In genomic region chr5:113677541-113677940, GRCm38 (mm10) we compare ENCODE assay signal across 26 mouse cellular contexts. TPM values are rescaled to one million over a fixed set of nuclear protein-coding genes. Genes with fewer than 3 reads are reported as not detected.
"Had no signal": no experiment of that assay in that cellular context is flagged by ENCODE, and none has a peak within 500 bp of the region (broad histone marks: within the 10 kb centered on the region; RNA-seq: fewer than 3 reads in every experiment).

No protein-coding gene starts in this region.

- H3K27me3 ChIP-seq: midbrain, embryonic 12.5 days; neural tube, embryonic 13.5 days; neural tube, embryonic 15.5 days had no signal

- H3K4me1 ChIP-seq: midbrain, embryonic 10.5 days; midbrain, embryonic 12.5 days; neural tube, embryonic 13.5 days; neural tube, embryonic 15.5 days had no signal

- DNase-seq: lung, embryonic 14.5 days; lung, postnatal 10 days; lung, postnatal 4 days; midbrain, embryonic 14.5 days; retina, postnatal 1 day; right cerebral cortex, adult 18-20 months; right cerebral cortex, postnatal 25 days; right cerebral cortex, postnatal 4 days; spleen, adult 18-20 months; thymus, adult 18-20 months; thymus, postnatal 14 days; thymus, postnatal 36 days had no signal

- ATAC-seq: midbrain, embryonic 16.5 days had no signal

- H3K27ac ChIP-seq: midbrain, embryonic 10.5 days; midbrain, embryonic 12.5 days; neural tube, embryonic 13.5 days; neural tube, embryonic 15.5 days had no signal

- H3K4me3 ChIP-seq: midbrain, embryonic 10.5 days; midbrain, embryonic 12.5 days; myocyte; neural tube, embryonic 13.5 days; neural tube, embryonic 15.5 days had no signal

RNA-seq across cellular contexts. Expression of gene 1700069L16Rik, which starts 47.0 kb away (rescaled TPM):
- total RNA-seq: megakaryocyte, adult 5-6 weeks; megakaryocyte-erythroid progenitor cell, adult 5-6 weeks had no signal
- polyA plus RNA-seq: lung, embryonic 14.5 days; lung, embryonic 16.5 days; midbrain, embryonic 10.5 days; midbrain, embryonic 12.5 days; midbrain, embryonic 14.5 days; midbrain, embryonic 16.5 days; myocyte; neural tube, embryonic 11.5 days; neural tube, embryonic 13.5 days; neural tube, embryonic 15.5 days; small intestine, adult 2 months; stomach, embryonic 14.5 days; stomach, embryonic 16.5 days; thymus, postnatal 0 days had no signal
